In genomic region chr13:54269628-54270027, GRCm38 (mm10) we compare ENCODE assay signal across 15 mouse cellular contexts.
DNase-seq lines count a peak whose midpoint lies in the region; ATAC-seq and TF ChIP-seq lines count a peak whose summit lies in the region.
"Had no signal": no experiment of that assay in that cellular context is flagged by ENCODE, and none has a peak within 500 bp of the region (broad histone marks: within the 10 kb centered on the region; RNA-seq: fewer than 3 reads in every experiment).

No protein-coding gene starts in this region.

- H3K4me1 ChIP-seq in forebrain, postnatal 0 days (ENCODE audit: insufficient read depth) = peaks cover 11% of the 10 kb centered on the region
- H3K4me1 ChIP-seq in forebrain, embryonic 13.5 days = peaks cover 30% of the 10 kb centered on the region
- no peaks in the 10 kb centered on the region for H3K4me1 ChIP-seq in liver, embryonic 12.5 days
- no peaks in the 10 kb centered on the region for H3K4me1 ChIP-seq in lung, postnatal 0 days (ENCODE audit: insufficient read depth, low read depth, low read length)
- H3K4me1 ChIP-seq: embryonic facial prominence, embryonic 15.5 days; liver, embryonic 13.5 days had no signal

- no peak overlapping the region for H3K9ac ChIP-seq in forebrain, postnatal 0 days
- no peak overlapping the region for H3K9ac ChIP-seq in forebrain, embryonic 13.5 days
- H3K9ac ChIP-seq in liver, embryonic 12.5 days = no peak overlapping the region
- no peak overlapping the region for H3K9ac ChIP-seq in lung, postnatal 0 days (replicated peaks; ENCODE audit: low read depth)
- H3K9ac ChIP-seq: embryonic facial prominence, embryonic 15.5 days; liver, embryonic 13.5 days; midbrain, embryonic 13.5 days had no signal

- WGBS in forebrain, postnatal 0 days = 56% methylated on average over 8 of the region's 8 CpGs
- WGBS in forebrain, embryonic 13.5 days = 62% methylated on average over 8 of the region's 8 CpGs
- 52% methylated on average over 8 of the region's 8 CpGs for WGBS in liver, embryonic 12.5 days (ENCODE audit: insufficient replicate concordance)
- 65% methylated on average over 8 of the region's 8 CpGs for WGBS in lung, postnatal 0 days

- ATAC-seq in forebrain, postnatal 0 days = peak; percentile 42
- no peak for ATAC-seq in forebrain, embryonic 13.5 days
- no peak for ATAC-seq in liver, embryonic 12.5 days
- no peak for ATAC-seq in lung, postnatal 0 days
- ATAC-seq: intestine, embryonic 16.5 days; midbrain, embryonic 13.5 days had no signal

- no peaks in the 10 kb centered on the region for H3K9me3 ChIP-seq in forebrain, postnatal 0 days (ENCODE audit: low read length)
- H3K9me3 ChIP-seq in forebrain, embryonic 13.5 days (replicated peaks) = no peaks in the 10 kb centered on the region
- H3K9me3 ChIP-seq in liver, embryonic 12.5 days (replicated peaks) = no peaks in the 10 kb centered on the region
- no peaks in the 10 kb centered on the region for H3K9me3 ChIP-seq in lung, postnatal 0 days (ENCODE audit: low read length)
- H3K9me3 ChIP-seq: embryonic facial prominence, embryonic 15.5 days; liver, embryonic 13.5 days; midbrain, embryonic 13.5 days had no signal

- TF ChIP-seq CTCF in forebrain, postnatal 0 days (IDR thresholded peaks at IDR 0.05; ENCODE audit: low read depth) = no peak
- TF ChIP-seq CTCF in lung, postnatal 0 days (IDR thresholded peaks at IDR 0.05) = no peak

- no peaks in the 10 kb centered on the region for H3K36me3 ChIP-seq in forebrain, postnatal 0 days (ENCODE audit: insufficient read depth)
- H3K36me3 ChIP-seq in forebrain, embryonic 13.5 days (ENCODE audit: poor library complexity, severe bottlenecking) = no peaks in the 10 kb centered on the region
- no peaks in the 10 kb centered on the region for H3K36me3 ChIP-seq in liver, embryonic 12.5 days
- no peaks in the 10 kb centered on the region for H3K36me3 ChIP-seq in lung, postnatal 0 days (ENCODE audit: insufficient read depth, low read length)
- H3K36me3 ChIP-seq: embryonic facial prominence, embryonic 15.5 days; liver, embryonic 13.5 days; midbrain, embryonic 13.5 days had no signal

- no peak overlapping the region for H3K4me2 ChIP-seq in forebrain, postnatal 0 days (ENCODE audit: low read depth)
- H3K4me2 ChIP-seq in forebrain, embryonic 13.5 days = no peak overlapping the region
- H3K4me2 ChIP-seq in liver, embryonic 12.5 days = no peak overlapping the region
- no peak overlapping the region for H3K4me2 ChIP-seq in lung, postnatal 0 days (replicated peaks; ENCODE audit: low read depth, low read length)
- H3K4me2 ChIP-seq: embryonic facial prominence, embryonic 15.5 days; heart, embryonic 11.5 days; liver, embryonic 13.5 days; midbrain, embryonic 13.5 days had no signal

- no peaks in the 10 kb centered on the region for H3K27me3 ChIP-seq in forebrain, postnatal 0 days (ENCODE audit: insufficient read depth, low read length)
- no peaks in the 10 kb centered on the region for H3K27me3 ChIP-seq in forebrain, embryonic 13.5 days
- H3K27me3 ChIP-seq in liver, embryonic 12.5 days (replicated peaks) = peaks cover 20% of the 10 kb centered on the region
- no peaks in the 10 kb centered on the region for H3K27me3 ChIP-seq in lung, postnatal 0 days (replicated peaks; ENCODE audit: insufficient read depth, low read length)
- H3K27me3 ChIP-seq: embryonic facial prominence, embryonic 15.5 days; liver, embryonic 13.5 days; midbrain, embryonic 13.5 days had no signal

- no peak overlapping the region for H3K4me3 ChIP-seq in forebrain, postnatal 0 days (ENCODE audit: low read depth, low read length)
- no peak overlapping the region for H3K4me3 ChIP-seq in forebrain, embryonic 13.5 days
- no peak overlapping the region for H3K4me3 ChIP-seq in liver, embryonic 12.5 days
- H3K4me3 ChIP-seq in lung, postnatal 0 days (ENCODE audit: low read depth, low read length) = no peak overlapping the region
- H3K4me3 ChIP-seq: embryonic facial prominence, embryonic 15.5 days; liver, embryonic 13.5 days; midbrain, embryonic 13.5 days had no signal

- TF ChIP-seq EP300 in lung, postnatal 0 days (IDR thresholded peaks at IDR 0.05) = no peak

- no peak for DNase-seq in forebrain, postnatal 0 days
- peak; percentile 95 for DNase-seq in brain, adult 2 months (ENCODE audit: low read depth, low spot score)
- DNase-seq in cerebellum, adult 9-11 months = peak; percentile 85
- DNase-seq in left cerebral cortex, adult 9 months (ENCODE audit: low spot score in 2 of 2) = peak; percentile 61 to 84
- DNase-seq in urinary bladder, adult 18-20 months (ENCODE audit: low spot score in 2 of 2) = no peak
- no peak for DNase-seq in lung, postnatal 0 days (ENCODE audit: low spot score)
- DNase-seq: adrenal gland, postnatal 25 days; B cell, adult 2 months; liver, embryonic 13.5 days had no signal

- H3K27ac ChIP-seq in forebrain, postnatal 0 days (ENCODE audit: low read depth, low read length) = no peak overlapping the region
- H3K27ac ChIP-seq in forebrain, embryonic 13.5 days = no peak overlapping the region
- H3K27ac ChIP-seq in liver, embryonic 12.5 days = no peak overlapping the region
- no peak overlapping the region for H3K27ac ChIP-seq in lung, postnatal 0 days (ENCODE audit: low read length)
- H3K27ac ChIP-seq: embryonic facial prominence, embryonic 15.5 days; liver, embryonic 13.5 days; midbrain, embryonic 13.5 days had no signal

Comparison
In these comparisons a context has a peak if more than half of its experiments do, and no peak if none do; other contexts are left out.
1. DNase-seq: peak in brain, adult 2 months (single experiment), cerebellum, adult 9-11 months (single experiment) and left cerebral cortex, adult 9 months (2 of 2); none in forebrain, postnatal 0 days (single experiment), urinary bladder, adult 18-20 months (0 of 2) and lung, postnatal 0 days (single experiment).